Mouse (Mus musculus): ENCODE results near the gene Tatdn3.

Tatdn3 gene

DNA sequence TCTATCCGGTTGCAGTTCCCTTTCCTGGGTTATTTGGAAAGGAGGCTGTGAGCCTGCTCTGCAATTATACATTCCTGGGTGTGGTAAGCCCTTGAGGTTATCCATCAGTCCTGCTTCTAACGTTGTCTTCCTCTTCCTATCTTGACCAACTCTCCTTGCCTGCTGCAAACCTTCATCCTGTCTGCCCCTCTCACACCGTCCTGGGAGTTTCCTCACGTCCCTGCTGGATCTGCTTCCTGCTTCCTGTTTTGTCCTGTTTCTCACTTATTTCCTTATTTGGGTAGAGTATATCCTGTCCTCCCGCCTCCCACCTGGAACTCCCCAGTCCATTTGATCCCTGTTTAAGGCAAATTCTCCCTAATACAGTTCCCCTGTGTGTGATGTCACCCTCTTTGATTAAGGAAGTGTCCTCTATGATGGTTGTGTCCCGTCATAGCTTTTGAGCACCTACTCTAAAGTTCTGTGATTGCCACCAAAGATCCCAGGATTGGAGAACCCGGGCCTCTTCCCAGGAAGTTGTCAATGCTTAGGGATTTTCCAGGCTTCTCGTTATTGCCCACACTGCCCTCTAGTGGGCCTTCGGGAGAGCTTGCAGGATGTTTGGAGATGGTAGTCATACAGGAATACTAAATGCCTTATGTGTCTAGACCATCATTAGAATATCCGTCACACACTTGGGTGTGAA, 12.6 kb upstream of the Tatdn3 start:
- DNase-seq (ENCODE audit: low spot score in 2 of 2), result no peak

DNA sequence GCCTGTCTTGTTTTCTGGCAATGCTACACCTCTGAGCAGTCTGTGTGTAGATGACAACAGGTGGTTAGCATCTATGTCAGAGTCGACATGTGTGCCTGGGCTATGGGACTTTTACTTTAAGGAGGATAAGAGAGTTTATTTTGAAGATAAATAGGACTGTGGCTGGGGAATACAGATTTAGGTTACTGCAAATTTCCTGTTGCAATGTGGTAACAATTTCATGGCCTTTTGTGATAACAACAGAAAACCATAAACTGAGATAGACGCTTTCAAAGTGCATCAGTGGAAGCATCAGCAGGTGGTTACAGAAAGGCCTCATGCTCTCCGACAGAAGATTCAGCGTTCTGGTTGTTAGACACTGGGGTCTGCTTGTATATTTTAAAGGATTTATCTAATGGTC, 10.8 kb upstream of the Tatdn3 start:
- DNase-seq (ENCODE audit: low spot score in 2 of 2), result no peak

DNA sequence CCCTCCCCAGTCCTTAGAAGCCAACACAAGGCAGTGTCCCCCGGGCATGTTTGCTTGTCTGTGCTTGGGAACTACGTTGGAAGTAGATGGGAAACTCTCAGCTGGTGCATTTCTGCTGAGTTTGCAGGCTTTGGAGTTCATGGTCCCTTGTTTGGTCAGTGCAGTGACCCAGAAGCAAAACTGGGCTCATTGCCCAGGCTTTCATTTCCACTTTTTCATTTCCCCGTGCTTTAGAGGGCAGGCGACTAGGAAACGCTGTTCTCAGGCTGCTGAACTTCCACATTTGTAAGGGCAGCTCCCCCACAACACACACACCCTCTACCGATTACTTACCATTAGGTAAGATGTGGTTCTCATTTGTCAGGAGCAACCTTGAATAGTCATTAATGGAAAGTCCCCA, 10.3 kb upstream of the Tatdn3 start:
- DNase-seq (ENCODE audit: low spot score in 2 of 2), result peak in 1 of 2 experiments; percentile 51

DNA sequence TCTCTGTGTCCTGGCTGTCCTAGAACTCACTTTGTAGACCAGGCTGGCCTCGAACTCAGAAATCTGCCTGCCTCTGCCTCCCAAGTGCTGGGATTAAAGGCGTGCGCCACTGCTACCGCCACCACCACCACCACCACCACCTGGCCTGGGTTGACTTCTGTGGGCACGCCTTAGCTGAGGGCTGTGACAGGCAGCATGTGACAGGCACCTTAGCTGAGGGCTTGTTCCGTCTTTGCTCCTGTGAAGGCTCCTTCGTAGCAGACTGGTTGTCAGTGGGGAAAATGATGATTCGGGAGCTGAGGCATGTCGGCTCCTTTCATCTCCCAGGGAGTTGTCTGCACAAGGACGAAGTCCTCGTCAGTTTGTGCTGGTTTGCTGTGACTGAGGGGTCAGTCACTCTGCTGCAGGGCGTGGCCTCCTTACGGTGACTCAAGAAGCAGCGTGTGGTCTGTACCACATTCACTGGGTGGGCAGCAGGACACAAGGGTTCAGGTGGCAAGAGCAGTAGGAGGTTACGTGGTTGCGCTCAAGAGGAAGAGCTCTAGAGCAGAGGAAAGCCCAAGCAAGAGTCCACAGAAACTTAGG, 9.7 kb upstream of the Tatdn3 start:
- no peak for DNase-seq (ENCODE audit: low spot score in 2 of 2)

DNA sequence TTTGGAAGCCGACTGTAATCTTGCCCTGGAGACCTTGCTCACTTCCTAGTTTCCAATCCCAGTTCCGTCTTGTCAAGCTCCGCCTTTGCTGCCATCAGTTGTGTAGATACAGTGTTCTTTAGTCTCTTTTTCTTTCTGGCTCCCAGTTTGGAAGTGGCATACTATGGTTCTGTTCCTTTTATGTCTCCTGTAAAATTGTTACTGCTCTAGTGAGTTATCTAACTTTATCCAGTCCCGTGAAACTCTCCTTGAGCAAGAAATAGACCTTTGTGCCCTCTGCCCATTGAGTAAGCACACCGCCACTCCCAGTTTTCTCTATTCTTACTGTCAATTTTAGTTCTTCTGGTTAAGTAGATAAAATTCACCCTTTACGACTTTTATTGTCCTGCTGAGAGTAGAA, 8.9 kb upstream of the Tatdn3 start:
- no peak for DNase-seq (ENCODE audit: low spot score in 2 of 2)

DNA sequence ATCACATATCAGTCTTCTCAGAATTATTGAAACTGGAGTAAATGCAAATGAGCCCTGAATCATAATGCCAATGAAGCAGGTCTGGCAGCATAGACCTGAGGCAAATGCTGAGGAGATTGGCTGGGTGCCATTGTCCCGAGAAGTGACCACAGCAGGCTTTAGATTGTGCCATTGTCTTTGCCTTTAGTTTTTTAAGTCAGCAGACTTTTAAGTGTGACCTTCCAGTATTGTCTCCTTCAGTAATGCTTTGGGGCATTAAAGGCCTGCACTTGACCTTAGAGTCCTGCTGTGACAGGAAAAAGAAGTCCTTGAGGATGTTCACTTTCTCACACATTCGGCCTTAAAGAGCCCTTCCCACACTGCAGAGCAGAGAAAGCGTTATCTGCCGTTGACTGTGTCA, 7.5 kb upstream of the Tatdn3 start:
- no peak for DNase-seq (ENCODE audit: low spot score in 2 of 2)

DNA sequence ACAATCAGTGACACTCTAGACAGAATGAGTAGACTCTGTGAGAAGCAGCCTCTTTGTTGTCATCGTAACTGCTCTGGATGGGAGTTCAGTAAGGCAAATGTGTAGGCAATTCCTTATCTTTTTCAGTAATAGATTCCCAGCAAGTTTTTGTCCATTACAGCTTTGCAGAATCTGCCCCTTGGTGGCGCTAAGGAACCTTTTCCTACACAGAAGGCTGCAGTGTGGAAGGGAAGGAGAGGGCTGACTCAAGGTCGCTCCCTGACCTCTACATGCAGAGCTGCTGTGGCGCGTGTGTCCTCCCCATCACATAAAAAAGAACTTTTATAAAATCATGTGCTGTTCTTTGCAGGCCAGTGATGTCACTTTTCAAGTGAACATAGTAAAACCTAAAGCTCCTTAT, 5.6 kb upstream of the Tatdn3 start:
- DNase-seq (ENCODE audit: low spot score in 2 of 2), result no peak

DNA sequence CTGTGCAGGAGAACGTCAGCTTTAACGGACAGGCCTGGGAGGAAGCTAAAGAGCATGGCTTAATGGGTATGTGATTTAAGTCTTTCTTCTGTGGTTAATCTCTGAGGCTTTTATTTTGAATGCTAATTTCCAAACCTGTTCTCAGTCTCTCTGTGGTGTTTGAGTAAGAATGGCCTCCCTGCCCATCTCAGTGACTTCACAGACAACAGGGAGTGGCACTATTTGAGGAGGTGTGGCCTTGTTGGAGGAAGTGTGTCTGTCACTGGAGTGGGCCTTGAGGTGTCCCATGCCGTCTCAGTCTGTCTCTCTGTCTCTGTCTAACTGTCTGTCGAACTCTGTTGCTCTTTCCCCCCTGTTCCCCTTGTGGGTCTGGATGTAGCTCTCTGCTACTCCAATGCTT, 2.5 kb upstream of the Tatdn3 start:
- DNase-seq (ENCODE audit: low spot score in 2 of 2), result no peak

DNA sequence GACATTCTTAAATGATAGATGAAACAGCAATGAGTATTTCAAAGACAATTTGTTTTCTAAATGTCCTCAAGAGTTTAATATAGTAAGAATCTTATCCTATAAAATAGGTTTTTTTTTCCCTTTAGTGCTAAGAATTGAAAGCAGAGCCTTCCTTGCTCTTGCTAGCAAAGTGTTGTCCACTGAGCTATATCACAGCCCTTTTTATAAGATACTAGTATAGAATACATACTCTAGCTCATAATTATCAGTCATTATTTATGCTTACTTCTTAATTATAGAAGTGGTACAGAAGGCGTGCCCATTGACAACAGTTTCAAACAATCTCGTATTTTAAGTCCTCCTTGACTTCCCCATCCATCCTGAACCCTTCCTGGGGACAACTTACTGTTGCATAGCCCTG, 1.8 kb upstream of the Tatdn3 start:
- no peak for DNase-seq (ENCODE audit: low spot score in 2 of 2)

DNA sequence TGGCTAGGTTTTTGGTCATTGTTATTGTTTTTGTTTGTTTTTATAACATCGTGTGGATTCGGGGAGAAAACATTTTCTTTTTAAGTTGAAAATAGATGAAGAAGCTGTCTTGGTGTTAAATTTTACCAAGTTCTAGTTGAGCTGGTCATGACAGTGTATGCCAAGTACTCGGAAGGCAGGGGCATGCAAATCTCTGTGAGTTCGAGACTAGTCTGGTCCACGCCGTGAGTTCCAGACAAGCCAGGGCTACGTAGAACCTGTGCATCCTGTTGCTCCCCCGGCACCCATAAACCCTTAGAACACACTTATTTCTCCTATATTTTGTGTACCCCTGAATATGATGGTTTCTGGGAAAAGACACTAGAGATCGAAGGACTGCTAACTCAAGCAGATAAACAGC, 968 bp upstream of the Tatdn3 start:
- no peak for DNase-seq (ENCODE audit: low spot score in 2 of 2)

DNA sequence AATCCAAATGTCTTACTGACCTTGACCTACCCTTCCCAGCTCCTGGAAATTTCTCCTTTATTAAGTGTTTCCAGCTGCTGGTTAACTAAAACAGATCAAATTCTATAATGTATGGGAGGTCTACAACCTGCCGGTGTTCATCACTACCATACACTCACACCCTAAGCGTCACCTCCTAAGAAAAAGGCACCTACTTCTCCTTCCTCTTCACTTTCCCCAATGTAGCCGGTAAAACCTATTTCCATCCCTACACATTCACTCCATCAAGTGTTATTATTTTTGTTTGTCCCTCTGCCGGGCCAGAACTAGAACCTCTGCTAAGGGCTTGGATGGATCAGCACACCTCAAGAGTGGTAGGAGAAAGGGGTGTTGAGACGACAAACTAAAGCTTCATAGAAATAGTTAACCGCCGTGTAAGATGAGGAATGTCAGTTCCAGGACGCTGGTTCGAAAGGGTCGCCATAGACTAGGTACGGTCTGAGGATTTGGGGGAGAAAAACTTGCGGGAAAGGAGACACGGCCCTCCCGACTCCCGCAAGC, 421 bp downstream of the Tatdn3 start:
- DNase-seq (ENCODE audit: low spot score in 2 of 2), result no peak

DNA sequence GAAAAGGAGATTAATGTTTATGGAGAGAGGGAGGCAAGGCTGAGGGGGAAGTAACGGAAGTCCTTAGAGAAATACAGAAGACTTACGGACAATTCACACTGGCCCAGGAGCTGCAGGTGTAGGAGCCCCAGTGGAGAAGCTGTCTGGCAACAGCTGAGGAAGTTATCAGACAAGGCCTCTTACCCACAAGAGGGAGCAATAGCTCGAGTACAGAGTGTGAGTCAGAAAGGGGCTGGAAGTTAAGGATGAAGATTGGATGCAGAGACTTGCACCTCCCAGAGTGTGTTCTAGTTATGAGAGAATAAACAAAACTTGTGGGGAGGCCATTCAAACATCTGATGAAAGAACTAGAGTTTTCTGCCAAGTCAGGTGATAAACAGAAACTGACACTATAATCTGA, 5.3 kb downstream of the Tatdn3 start:
- no peak for DNase-seq (ENCODE audit: low spot score in 2 of 2)

DNA sequence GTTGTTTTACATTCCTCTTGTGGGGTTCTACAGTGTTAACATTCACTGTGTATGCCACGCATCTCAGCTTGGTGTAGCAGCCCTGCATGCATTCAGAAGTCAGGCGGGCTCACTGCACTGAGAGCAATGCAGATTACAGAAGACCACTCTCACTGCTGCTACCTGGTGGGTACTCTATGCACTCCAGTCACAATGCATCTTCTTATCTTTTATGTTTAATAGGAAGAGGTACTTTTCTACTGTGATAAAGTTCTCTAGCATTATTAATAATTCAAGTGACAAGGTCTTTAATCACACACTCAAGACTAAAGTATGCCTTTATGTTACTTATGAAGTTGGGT, 7.2 kb downstream of the Tatdn3 start:
- DNase-seq (ENCODE audit: low spot score in 2 of 2), result no peak

DNA sequence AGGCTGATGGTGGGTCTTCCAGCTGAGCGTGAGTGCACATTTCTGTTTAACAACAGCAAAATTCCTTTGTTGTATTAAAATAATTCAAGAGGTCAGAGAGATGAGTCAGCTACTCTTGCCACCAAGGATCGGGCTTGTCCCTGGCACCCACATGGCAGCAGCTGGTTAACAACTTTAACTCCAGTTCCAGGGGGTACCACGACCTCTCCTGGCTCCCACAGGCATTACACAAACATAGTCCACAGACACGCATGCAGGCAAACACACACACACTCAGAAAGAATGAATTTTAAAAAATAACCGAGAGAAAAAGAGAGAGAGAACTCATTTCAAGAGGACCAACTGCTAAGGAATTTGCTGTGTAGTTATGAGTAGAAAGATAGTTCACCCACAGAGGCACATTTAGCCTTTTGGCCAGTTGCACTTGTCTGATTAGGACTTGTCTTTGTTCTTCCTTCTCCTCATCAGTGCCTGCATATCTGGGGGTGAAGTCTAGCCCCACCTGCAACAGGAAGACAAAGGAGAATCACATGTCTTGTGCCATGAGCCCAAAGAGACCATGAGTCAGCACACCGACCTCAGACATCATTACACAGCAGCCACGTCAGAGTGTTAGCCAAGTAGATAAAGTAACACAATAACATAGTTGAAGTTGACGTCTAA, 7.7 kb downstream of the Tatdn3 start:
- no peak for DNase-seq (ENCODE audit: low spot score in 2 of 2)

DNA sequence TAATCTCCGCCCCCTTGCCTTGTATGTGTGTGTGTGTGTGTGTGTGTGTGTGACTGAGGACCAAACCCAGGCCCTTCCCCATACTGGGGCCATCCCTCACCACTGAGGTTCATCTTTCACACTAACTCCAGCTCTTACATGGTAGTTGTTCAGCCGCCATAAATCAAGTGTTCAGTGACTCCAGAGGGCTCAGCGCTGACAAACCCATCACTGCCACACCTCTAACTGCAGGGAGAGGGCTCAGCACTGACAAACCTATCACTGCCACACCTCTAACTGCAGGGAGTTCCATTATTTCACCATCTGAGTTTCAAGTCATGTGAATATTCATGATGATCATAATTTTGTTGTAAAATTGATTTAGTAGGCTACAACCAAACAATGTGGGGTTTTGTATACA, 9.2 kb downstream of the Tatdn3 start:
- DNase-seq (ENCODE audit: low spot score in 2 of 2), result no peak

DNA sequence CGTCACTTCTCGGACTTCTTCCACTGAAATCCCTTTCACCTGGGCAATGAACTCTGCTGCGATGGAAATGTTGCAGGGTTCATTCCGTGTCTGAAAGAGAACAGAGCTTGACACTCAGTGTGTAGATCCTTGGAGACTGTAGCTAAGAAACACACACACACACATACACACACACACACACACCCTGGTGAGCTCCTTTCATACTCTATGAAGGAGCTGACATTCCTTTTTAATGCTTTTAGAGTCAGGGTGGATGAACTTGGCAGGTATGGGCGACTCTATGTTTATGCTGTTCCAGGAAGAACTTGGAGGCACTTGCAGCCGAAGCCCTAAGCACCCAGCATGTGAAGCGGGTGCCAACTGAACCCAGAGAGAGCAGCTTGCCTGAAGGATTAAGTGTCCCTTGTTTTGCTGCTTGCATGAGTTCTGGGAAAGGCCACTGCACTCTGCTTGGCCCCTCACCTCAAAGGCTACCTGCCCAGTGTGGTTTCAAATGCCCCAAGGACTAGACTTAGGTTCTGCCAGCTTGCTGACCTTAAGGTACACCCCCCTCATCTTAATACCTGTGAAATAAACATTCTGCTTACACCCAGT, 16.4 kb downstream of the Tatdn3 start:
- no peak for DNase-seq (ENCODE audit: low spot score in 2 of 2)

DNA sequence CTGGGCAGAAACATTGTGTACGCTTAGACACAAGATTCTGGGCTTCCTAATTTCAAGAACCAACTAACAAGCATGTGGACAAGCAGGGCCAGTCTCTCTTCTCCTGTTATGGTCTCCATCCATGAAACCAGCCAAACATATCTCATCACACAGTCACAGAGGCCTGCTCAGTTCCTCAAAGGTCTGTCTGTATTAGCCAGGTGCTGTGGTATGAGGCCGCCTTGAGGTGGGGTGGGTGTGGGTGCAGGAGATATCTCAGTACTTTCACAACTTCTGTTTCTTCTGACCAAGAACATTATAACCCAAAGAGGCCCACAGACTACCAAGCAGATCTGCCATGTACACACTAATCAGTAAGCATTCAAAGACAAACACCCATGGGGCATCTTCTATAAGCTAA, 17.5 kb downstream of the Tatdn3 start:
- no peak for DNase-seq (ENCODE audit: low spot score in 2 of 2)

DNA sequence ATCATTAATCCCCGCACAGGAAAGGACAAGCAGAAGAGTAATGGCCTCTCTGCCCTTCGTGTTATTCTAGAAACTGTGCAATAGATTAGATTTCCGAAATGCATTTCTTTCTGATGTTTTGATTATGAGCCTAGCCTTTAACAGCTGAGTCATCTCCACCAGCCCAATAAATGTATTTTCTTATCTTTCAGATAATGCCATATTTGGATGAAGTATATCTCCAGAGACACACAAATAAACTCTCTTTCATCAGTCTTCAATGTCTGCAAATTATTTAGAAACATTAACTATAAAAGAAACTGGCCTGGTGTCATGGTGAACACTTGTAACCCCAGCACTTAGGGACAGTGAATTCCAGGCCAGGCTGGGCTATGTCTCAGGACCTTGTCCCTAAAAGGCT, 20.0 kb downstream of the Tatdn3 start:
- DNase-seq (ENCODE audit: low spot score in 2 of 2), result no peak

DNA sequence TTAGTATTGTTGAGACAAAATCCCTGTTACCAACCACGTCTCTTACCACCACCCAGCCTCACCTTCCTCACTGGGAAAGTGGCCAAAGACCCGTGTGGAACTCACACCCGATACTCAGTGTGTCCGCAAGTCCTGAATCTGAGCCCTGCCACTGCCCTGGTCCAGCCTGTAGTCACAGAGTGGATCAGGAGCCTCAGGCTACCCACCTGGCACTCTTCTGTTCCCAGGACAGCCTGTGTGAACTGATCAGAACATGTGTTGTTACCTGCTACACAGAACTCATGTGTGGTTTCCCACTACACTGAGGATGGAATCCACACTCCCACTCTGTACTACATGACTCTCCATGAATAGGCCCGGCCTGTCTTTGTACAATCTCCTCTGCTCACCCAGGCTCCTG, 20.6 kb downstream of the Tatdn3 start:
- DNase-seq (ENCODE audit: low spot score in 2 of 2), result no peak

DNA sequence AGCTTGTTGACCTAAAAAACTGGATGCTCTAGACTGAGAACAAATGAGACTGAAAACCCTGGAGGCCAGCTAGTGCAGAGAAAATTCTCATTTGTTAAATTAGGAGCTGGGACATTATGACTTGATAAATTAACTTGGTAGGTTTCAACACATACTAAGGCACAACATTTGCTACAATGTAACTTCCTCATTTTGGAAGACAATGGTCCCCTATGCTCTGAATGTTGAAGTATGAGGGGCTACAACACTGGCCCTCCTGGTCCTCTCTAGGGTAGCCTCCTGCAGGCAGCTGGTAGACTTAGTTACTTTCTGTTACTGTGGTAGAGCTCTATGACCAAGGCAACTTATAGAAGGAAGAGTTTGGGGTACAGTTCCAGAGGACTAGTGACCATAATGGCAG, 21.4 kb downstream of the Tatdn3 start:
- no peak for DNase-seq (ENCODE audit: low spot score in 2 of 2)

DNA sequence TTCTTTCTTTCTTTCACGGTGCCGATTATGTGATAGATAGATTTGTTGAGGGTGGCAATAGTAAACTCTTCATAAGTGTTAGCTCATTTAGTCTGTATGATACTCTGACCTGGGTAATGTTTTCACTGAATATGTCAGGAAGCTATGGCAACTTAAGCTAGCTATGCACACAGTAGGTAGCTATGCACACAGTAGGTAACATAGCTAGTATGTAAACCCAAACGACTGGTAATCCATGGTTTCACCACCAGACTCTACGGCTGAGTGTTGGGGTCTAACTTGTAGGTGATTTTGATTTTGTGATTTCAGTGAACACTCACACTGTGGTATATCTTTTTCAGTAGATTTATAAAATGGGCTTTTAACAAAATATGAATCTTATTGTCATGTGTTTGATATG, 24.7 kb downstream of the Tatdn3 start:
- DNase-seq (ENCODE audit: low spot score in 2 of 2), result no peak

DNA sequence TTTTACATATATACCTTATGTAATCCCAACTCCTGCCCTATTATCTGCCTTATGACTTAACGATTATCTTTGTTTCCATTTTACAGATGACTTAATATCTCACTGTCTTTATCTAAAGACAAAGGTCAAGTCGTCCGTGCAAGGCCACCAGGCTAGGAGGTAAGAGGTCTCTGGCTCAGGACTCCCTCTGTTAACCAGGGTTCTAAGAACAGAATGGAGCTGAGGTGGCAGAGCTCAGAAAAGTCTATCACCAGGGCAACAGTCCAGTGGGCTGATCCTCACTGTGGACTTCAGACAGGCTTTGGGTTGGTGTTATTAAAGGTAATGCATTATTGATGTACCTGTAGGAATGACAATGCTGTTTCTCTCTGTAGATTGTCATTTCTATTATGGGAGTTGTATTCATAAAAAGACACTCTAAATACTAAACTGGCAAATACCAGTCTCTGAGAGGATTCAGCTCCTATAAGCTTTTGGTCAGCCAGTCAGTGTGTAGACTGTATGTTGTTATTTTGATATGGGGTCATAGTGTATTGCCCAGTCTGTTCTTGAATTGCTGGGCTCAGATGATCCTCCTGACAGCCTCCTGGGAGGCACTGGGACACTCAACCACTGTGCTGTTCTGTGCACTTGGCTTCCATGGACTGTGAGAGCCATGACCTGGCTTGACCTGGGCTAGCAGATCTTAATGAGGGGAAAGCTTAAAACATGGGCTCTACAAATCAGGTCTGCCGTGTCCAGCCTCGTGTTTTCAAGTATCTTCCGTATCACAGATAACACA, 26.0 kb downstream of the Tatdn3 start, which contains the start of gene Spata45:
Gene Spata45 (plus strand): TSS at position 86 of the 781 bp plus-strand sequence.
- DNase-seq (ENCODE audit: low spot score in 2 of 2), result no peak
